Mouse (Mus musculus): ENCODE results near the gene Fiz1. TPM values are rescaled to one million over a fixed set of nuclear protein-coding genes. Genes with fewer than 3 reads are reported as not detected.
"Not testable (repeated sequence)": the region's sequence is repeated elsewhere in the genome, so short reads cannot be mapped to it uniquely, and the experiment has no call there.

Fiz1 gene
- total RNA-seq, 1 experiment from 2014 or later = 22.7 TPM

- not testable (repeated sequence) for DNase-seq
Measured at GRCm38 (mm10) chr7:5002876-5003275, 11.6 kb downstream of the Fiz1 start.

GRCm38 (mm10) chr7:4999876-5000275 lies 14.6 kb downstream of the Fiz1 start:
- DNase-seq = peak; percentile 61

- no peak for DNase-seq
Measured at GRCm38 (mm10) chr7:4996934-4997333, 17.6 kb downstream of the Fiz1 start.

- DNase-seq = peak; percentile 98
Measured at GRCm38 (mm10) chr7:4996003-4996895, 18.2 kb downstream of the Fiz1 start, which contains the start of gene Zfp579. Zfp579 (minus strand) TSS chr7:4996158.

GRCm38 (mm10) chr7:4995268-4996002 lies 19.1 kb downstream of the Fiz1 start:
- DNase-seq = no peak

- DNase-seq = no peak
Measured at GRCm38 (mm10) chr7:4993999-4994788, 20.3 kb downstream of the Fiz1 start.

- no peak for DNase-seq
Measured at GRCm38 (mm10) chr7:4993347-4993998, 21.0 kb downstream of the Fiz1 start.

GRCm38 (mm10) chr7:4988250-4988649 lies 26.2 kb downstream of the Fiz1 start:
- no peak for DNase-seq

GRCm38 (mm10) chr7:4976832-4977231 lies 37.7 kb downstream of the Fiz1 start:
- DNase-seq = no peak

GRCm38 (mm10) chr7:4975455-4975854 lies 39.0 kb downstream of the Fiz1 start:
- DNase-seq = no peak

GRCm38 (mm10) chr7:4972321-4973047 lies 42.0 kb downstream of the Fiz1 start:
- DNase-seq = peak; percentile 81

- no peak for DNase-seq
Measured at GRCm38 (mm10) chr7:4971710-4972109, 42.8 kb downstream of the Fiz1 start.

- no peak for DNase-seq
Measured at GRCm38 (mm10) chr7:4971068-4971467, 43.4 kb downstream of the Fiz1 start, which contains the start of gene Sbk3. Sbk3 (minus strand) TSS chr7:4971168.

- no peak for DNase-seq
Measured at GRCm38 (mm10) chr7:4964988-4965387, 49.5 kb downstream of the Fiz1 start.

- DNase-seq = peak; percentile 91
Measured at GRCm38 (mm10) chr7:4964272-4964671, 50.2 kb downstream of the Fiz1 start, which contains the start of gene Sbk2. Sbk2 (minus strand) TSS chr7:4964406.

GRCm38 (mm10) chr7:4963527-4963926 lies 51.0 kb downstream of the Fiz1 start:
- DNase-seq = no peak

GRCm38 (mm10) chr7:4957361-4957760 lies 57.1 kb downstream of the Fiz1 start:
- DNase-seq = no peak

Data from adrenal gland, postnatal 14 days (tissue).